Mouse (Mus musculus) CD4-positive, CD25-positive, alpha-beta regulatory T cell, adult 9 weeks (primary cell): ENCODE data around the gene Psg17. TPM values are rescaled to one million over a fixed set of nuclear protein-coding genes. Genes with fewer than 3 reads are reported as not detected.

Experiments
- polyA plus RNA-seq: library from polyadenylated mRNA; unstranded; fragments of 100-300 nt; shearing (Covaris generic); gene quantifications from one replicate; pipeline ENCODE4 v1.2.1, GENCODE M21; 2017

Psg17 gene
- not detected for polyA plus RNA-seq

GRCm38 (mm10) chr7:18821507-18821906 is at the start of gene Psg17:
Gene Psg17 (minus strand): TSS chr7:18821607.

GRCm38 (mm10) chr7:18871031-18871430 is 49.6 kb upstream of the Psg17 start, which contains the start of gene Pglyrp1:
Gene Pglyrp1 (plus strand): TSS chr7:18871331.

GRCm38 (mm10) chr7:18839865-18840264 is 18.5 kb upstream of the Psg17 start, which contains the start of gene Mill2:
Gene Mill2 (plus strand): TSS chr7:18839966.

GRCm38 (mm10) chr7:18798420-18798819 is 23.0 kb downstream of the Psg17 start, which contains the start of gene Psg19:
Gene Psg19 (minus strand): TSS chr7:18798520.

Other genes with a start within 250 kb of the Psg17 start
- not detected for gene Psg23, start 205.1 kb downstream of the Psg17 start, polyA plus RNA-seq
- gene Psg21, start 164.9 kb downstream of the Psg17 start, polyA plus RNA-seq = not detected
- not detected for gene Psg20, start 135.4 kb downstream of the Psg17 start, polyA plus RNA-seq
- not detected for gene Psg22, start 103.5 kb downstream of the Psg17 start, polyA plus RNA-seq
- gene Psg19, start 23.1 kb downstream of the Psg17 start, polyA plus RNA-seq = not detected
- not detected for gene Mill2, start 18.4 kb upstream of the Psg17 start, polyA plus RNA-seq
- 189 TPM for gene Pglyrp1, start 49.7 kb upstream of the Psg17 start, polyA plus RNA-seq
- 20.1 TPM for gene Ccdc61, start 88.8 kb upstream of the Psg17 start, polyA plus RNA-seq
- 0.06 TPM for gene Nova2, start 104.3 kb upstream of the Psg17 start, polyA plus RNA-seq
- gene Nanos2, start 165.8 kb upstream of the Psg17 start, polyA plus RNA-seq = not detected
- gene Mypop, start 169.6 kb upstream of the Psg17 start, polyA plus RNA-seq = 3.5 TPM
- gene Irf2bp1, start 182.4 kb upstream of the Psg17 start, polyA plus RNA-seq = 3.1 TPM
- gene Foxa3, start 201.9 kb upstream of the Psg17 start, polyA plus RNA-seq = not detected
- gene Sympk, start 202.8 kb upstream of the Psg17 start, polyA plus RNA-seq = 19.0 TPM
- not detected for gene Rsph6a, start 233.1 kb upstream of the Psg17 start, polyA plus RNA-seq